In genomic region chr4:63586240-63586639, GRCm38 (mm10) we compare ENCODE assay signal across 31 mouse cellular contexts. TPM values are rescaled to one million over a fixed set of nuclear protein-coding genes. Genes with fewer than 3 reads are reported as not detected.
"Had no signal": no experiment of that assay in that cellular context is flagged by ENCODE, and none has a peak within 500 bp of the region (broad histone marks: within the 10 kb centered on the region; RNA-seq: fewer than 3 reads in every experiment).

No protein-coding gene starts in this region.

- DNase-seq: kidney, adult 2 months; kidney, postnatal 25 days; layer of hippocampus, adult 9-11 months; liver, embryonic 13.5 days; lung, adult 2 months; lung, postnatal 14 days; lung, postnatal 4 days; retina, postnatal 1 day; right cerebral cortex, postnatal 25 days; spleen, adult 18-20 months; thymus, postnatal 25 days had no signal

- H3K4me1 ChIP-seq: liver, embryonic 13.5 days; megakaryocyte, embryonic 14.5 days; stomach, embryonic 15.5 days had no signal

- ATAC-seq: intestine, postnatal 0 days; midbrain, embryonic 13.5 days; midbrain, embryonic 16.5 days had no signal

- H3K27me3 ChIP-seq: limb, embryonic 13.5 days; liver, embryonic 13.5 days; megakaryocyte, embryonic 14.5 days; midbrain, embryonic 13.5 days; neural tube, embryonic 13.5 days; stomach, embryonic 15.5 days had no signal

- H3K9ac ChIP-seq: limb, embryonic 13.5 days; liver, embryonic 13.5 days; midbrain, embryonic 13.5 days; neural tube, embryonic 13.5 days; stomach, embryonic 15.5 days had no signal

- H3K4me3 ChIP-seq: layer of hippocampus, adult 2 months; limb, embryonic 10.5 days; limb, embryonic 13.5 days; liver, embryonic 13.5 days; megakaryocyte, embryonic 14.5 days; midbrain, embryonic 10.5 days; midbrain, embryonic 13.5 days; neural tube, embryonic 13.5 days; stomach, embryonic 15.5 days had no signal

- H3K4me2 ChIP-seq: limb, embryonic 13.5 days; liver, embryonic 13.5 days; midbrain, embryonic 13.5 days; neural tube, embryonic 13.5 days; stomach, embryonic 15.5 days had no signal

- H3K27ac ChIP-seq: kidney, postnatal 0 days; layer of hippocampus, adult 2 months; limb, embryonic 13.5 days; liver, embryonic 13.5 days; midbrain, embryonic 10.5 days; midbrain, embryonic 13.5 days; neural tube, embryonic 13.5 days; stomach, embryonic 15.5 days had no signal

- H3K9me3 ChIP-seq: limb, embryonic 10.5 days; limb, embryonic 13.5 days; liver, embryonic 13.5 days; megakaryocyte, embryonic 14.5 days; midbrain, embryonic 10.5 days; midbrain, embryonic 13.5 days; neural tube, embryonic 13.5 days; stomach, embryonic 15.5 days had no signal

- H3K36me3 ChIP-seq: midbrain, embryonic 13.5 days; neural tube, embryonic 13.5 days; stomach, embryonic 15.5 days had no signal

RNA-seq across cellular contexts. Expression of gene Gm11213, which starts 18.8 kb away (rescaled TPM):
- total RNA-seq: layer of hippocampus, adult 2 months; layer of hippocampus, postnatal 25 days; left cerebral cortex, adult 18-20 months; left cerebral cortex, postnatal 25 days; neutrophil, adult 5-6 weeks had no signal
- polyA plus RNA-seq: intestine, embryonic 14.5 days; intestine, postnatal 0 days; kidney, adult 2 months; kidney, embryonic 14.5 days; kidney, postnatal 0 days; large intestine, adult 2 months; limb, embryonic 10.5 days; limb, embryonic 13.5 days; liver, embryonic 13.5 days; lung, adult 2 months; lung, embryonic 16.5 days; midbrain, embryonic 10.5 days; midbrain, embryonic 13.5 days; midbrain, embryonic 16.5 days; neural tube, embryonic 13.5 days; stomach, embryonic 15.5 days; thymus, postnatal 0 days had no signal

RNA-seq across cellular contexts. Expression of gene Tex48, which starts 36.0 kb away (rescaled TPM):
- total RNA-seq: layer of hippocampus, adult 2 months; layer of hippocampus, postnatal 25 days; left cerebral cortex, adult 18-20 months; left cerebral cortex, postnatal 25 days; neutrophil, adult 5-6 weeks had no signal
- polyA plus RNA-seq: intestine, embryonic 14.5 days; intestine, postnatal 0 days; kidney, adult 2 months; kidney, embryonic 14.5 days; kidney, postnatal 0 days; large intestine, adult 2 months; limb, embryonic 10.5 days; limb, embryonic 13.5 days; liver, embryonic 13.5 days; lung, adult 2 months; lung, embryonic 16.5 days; midbrain, embryonic 10.5 days; midbrain, embryonic 13.5 days; midbrain, embryonic 16.5 days; neural tube, embryonic 13.5 days; stomach, embryonic 15.5 days; thymus, postnatal 0 days had no signal
